Mouse (Mus musculus) granulocyte monocyte progenitor cell, adult 5-6 weeks (primary cell): ENCODE data around the gene Gpr135. TPM values are rescaled to one million over a fixed set of nuclear protein-coding genes. Genes with fewer than 3 reads are reported as not detected.
A peak's percentile ranks its signal among the peaks of the same experiment; 100 is the strongest.
"Not testable (repeated sequence)": the region's sequence is repeated elsewhere in the genome, so short reads cannot be mapped to it uniquely, and the experiment has no call there.

Source experiments
- ATAC-seq: replicated peaks from 2 replicates; pipeline ENCODE4 v1.8.0; 2016; ENCODE audit warnings: mild to moderate bottlenecking, moderate TSS enrichment, inconsistent platforms; ENCODE audit not compliant: poor library complexity, severe bottlenecking
- total RNA-seq, 2 experiments: library from RNA; stranded (forward) in 1 of 2; stranded (reverse) in 1 of 2; fragments of 200-712, 200-1000 nt in 1 of 2; fragments of >200 nt in 1 of 2; fragmentation: Nextera tagmentation in 1 of 2; gene quantifications; 2 replicates each; pipeline ENCODE4 v1.2.3; 2014 to 2017

Gene Gpr135
- total RNA-seq, 2 experiments from 2014 or later: 0.21 TPM; not detected in 1

- ATAC-seq: no peak
These were observed 17.1 kb downstream of the Gpr135 start for GRCm38 (mm10) chr12:72053851-72054250.

- peak; percentile 42; the same call in 1 of the 2 replicates for ATAC-seq
These were observed 17.6 kb downstream of the Gpr135 start for GRCm38 (mm10) chr12:72053303-72053702.

DNA sequence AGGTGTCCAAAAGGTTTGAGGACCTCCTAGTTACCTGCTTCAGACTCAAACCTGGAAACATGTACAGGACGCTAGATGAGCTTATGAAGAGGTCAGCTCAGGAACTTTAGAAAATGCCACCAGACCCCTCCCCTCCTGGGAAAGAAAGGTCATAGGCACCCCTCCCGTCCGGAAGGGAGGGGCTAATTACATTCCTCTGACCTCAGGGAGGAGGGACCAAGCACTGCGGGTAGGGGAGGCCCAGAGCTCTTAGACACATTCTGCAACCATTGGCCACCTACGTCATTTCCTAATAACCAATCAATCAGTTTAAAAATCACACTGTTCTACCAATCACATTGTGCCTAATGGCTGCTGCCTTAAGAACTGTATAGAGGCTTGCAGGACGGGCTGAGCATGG lies 18.4 kb downstream of the Gpr135 start:
- no peak for ATAC-seq

GRCm38 (mm10) chr12:72050821-72051220 lies 20.1 kb downstream of the Gpr135 start:
- no peak for ATAC-seq

- ATAC-seq: not testable (repeated sequence)
These were observed 20.8 kb downstream of the Gpr135 start for GRCm38 (mm10) chr12:72050156-72050555.

DNA sequence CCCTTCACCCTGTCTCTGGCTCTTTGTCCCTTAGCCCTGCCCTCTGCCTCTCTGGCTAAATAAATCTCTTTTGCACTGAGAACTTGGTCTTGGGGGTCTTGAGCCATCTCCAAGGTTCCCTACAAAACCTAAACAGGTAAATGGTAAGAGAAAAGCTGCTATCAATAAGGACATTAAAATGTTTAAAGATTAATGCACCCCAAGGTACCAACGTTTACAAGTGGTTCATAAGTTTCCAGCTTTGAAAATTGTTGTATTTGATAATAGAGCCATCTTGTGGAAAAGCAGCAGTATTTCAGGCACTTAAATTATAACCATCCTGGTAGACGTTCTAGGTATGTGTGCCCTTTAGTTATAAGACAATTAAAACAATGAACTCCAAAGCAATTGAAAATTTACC lies 23.4 kb downstream of the Gpr135 start:
- peak; percentile 46; the same call in 1 of the 2 replicates for ATAC-seq

DNA sequence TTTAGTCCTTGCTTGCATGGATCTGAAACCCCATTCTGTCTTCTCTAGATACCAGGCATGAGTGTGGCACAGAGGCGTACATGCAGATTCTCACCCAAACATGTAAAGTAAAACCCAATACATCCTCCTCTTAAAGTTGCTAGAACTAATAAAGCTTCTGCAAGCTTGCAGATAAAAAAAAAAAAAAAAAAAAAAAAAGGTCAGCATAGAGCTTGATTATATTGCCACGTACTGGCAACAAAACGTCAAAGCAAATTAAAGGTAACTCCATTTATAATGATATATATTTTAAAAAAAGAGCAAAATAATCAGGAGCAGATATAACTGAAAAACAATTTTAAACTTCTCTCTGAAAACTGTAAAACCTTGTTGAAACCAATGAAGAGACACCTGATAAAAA lies 29.7 kb downstream of the Gpr135 start:
- no peak for ATAC-seq

DNA sequence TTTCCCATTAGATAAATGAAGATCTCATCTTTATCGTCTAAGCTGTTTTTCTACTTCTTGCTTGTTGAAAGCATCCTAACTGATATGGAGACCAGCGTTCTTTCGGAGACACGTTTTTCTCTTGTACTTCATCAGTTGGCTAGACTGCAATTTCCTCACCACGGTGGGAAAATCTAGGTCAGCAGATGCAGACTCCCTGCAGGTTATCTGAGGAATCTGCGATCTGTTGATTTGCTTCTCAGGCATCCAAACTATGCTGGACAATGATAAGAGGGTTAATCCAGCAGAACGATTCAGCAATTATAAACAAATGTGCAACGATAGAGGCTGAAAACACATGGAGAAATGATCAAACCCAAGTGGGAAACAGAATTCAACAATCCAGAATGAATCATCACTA lies 31.4 kb downstream of the Gpr135 start:
- no peak for ATAC-seq

GRCm38 (mm10) chr12:72038866-72039265 lies 32.1 kb downstream of the Gpr135 start:
- ATAC-seq: no peak

GRCm38 (mm10) chr12:72037049-72037448 lies 33.9 kb downstream of the Gpr135 start:
- no peak for ATAC-seq

DNA sequence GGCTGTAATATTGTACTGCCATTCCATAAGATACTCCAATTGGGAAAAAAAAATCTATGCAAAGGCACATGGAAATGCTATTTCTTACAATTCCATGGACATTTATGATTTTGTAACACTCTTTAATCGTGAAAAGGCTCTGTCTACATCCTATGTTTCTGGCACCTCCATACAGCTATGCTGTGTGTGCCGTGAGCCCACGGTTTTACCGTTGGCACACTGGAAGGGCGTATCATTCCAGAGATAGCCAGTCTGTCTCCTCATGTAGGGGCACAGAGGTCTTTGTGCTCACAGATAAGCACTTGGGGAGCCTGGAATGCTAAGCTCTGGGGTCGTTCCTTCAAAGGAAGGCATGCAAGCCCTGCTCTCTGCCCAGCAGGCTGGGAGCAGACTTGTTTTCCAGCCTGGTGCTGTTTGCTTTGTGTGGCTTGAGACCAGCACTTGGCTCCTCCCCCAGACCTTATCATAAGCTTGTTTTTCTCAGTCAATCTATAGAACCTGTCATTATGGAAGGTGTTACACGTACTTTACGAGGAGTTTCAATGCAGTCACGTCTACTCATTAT lies 34.7 kb downstream of the Gpr135 start:
- ATAC-seq: no peak

DNA sequence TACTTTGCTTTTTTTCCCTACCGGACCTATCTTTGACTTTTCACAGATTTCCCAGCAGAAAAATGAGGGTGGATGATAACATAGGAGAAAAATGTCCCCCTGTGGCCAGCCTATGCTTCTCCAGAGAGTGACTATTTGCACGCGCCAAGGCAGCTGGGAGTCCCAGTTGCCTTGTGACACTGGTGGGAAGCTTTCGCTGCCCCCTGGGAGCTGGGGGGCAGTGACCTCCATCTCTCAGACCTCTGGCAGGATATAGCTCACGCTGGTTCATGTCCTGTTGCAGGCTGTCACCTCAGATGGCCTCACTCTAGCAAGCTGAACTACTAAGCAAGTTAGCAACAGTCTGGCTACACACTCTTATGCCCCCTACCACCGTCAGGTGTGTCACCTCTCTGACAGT lies 39.1 kb downstream of the Gpr135 start:
- no peak for ATAC-seq

DNA sequence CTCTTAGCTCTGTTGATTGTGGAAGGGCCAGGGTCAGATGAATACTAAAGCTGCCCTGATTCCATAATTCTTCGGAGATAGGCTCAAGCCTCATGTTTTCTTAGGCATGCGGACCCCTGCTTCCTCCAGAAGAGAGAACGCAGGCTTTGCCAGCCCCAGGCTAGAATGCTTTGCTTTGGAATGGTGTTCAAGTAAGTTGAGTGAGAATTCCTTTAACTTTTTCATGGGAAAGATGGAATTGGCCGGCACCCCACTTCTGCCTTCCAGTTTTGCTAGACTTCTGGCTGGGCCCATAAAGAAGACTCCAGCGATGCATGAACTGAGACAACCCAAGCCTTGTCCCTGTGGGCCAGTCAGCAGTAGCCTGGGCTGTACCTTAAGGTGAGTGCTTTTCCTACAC lies 39.8 kb downstream of the Gpr135 start:
- no peak for ATAC-seq

DNA sequence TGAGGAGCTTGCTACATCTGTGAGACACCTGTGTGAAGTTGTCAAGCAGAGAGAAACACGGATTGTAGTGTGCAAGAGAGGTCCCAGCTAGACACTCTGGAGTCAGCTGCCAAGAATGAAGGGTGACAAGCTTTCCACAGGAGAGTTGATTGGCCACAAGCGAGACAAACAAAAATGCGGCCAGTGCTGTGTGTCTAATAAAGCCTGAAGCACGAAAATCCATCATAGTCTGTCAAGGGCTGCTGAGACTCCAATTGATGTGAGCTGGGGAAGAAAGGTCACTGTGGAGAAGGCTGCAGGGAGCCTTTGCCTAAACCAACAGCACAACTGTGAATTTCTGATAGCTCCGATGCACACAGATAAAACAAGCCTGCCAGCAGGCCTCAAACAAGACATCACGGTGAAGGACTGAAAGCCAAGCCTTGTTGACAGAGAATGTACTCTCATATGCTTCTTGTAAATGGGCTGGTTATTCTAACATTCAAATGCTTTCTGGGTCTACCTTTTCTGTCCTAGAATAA lies 45.6 kb downstream of the Gpr135 start:
- ATAC-seq: no peak

GRCm38 (mm10) chr12:72023572-72023971 lies 47.4 kb downstream of the Gpr135 start:
- no peak for ATAC-seq

GRCm38 (mm10) chr12:72022790-72023189 lies 48.1 kb downstream of the Gpr135 start:
- no peak for ATAC-seq

DNA sequence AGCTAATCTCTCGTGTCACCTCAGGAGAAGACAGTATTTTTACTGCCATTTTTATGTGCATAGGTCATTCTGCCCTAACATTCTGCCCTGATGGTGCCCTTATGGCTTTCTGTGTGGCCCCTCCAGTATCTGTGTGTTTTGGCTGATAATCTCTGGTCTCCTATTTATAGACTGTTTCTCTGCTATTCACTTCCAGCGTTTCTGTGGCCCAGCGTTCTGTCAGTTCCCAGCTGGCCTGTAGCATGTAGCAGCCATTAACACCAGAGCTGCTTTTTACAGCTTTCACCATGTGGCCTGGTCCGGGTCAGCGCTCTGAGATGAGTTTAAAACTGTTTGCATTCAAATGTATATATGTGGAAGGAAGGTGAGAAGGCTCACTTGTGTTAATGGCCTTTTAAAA lies 49.4 kb downstream of the Gpr135 start:
- ATAC-seq: no peak

DNA sequence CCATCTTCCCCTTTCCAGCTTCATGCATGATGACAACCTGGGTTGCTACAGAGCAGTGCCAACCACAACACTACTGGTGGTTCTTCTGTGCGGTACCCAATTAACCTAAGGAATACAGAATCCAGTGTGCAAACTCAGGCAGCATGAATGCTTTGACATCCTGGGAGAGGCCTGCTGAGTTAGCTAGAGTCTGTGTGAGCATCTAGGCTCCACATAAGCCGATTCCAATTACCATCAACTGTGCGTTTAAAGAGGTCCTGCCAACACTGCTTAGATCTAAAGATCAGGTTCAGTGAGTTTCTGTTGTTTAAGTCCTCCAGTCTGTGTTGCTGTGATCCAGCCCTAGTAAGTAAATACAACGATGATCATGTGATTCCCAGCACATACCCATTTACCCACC lies 50.6 kb downstream of the Gpr135 start:
- no peak for ATAC-seq

Other genes with a start within 250 kb of the Gpr135 start
- gene Daam1, start 240.0 kb downstream of the Gpr135 start, total RNA-seq (2014; fragmentation: Nextera tagmentation): 8.8 and 9.4 TPM in 2 replicates
- gene Daam1, start 240.0 kb downstream of the Gpr135 start, total RNA-seq (2017): 17.8 and 18.4 TPM in 2 replicates
- gene L3hypdh, start 14.3 kb upstream of the Gpr135 start, total RNA-seq (2014; fragmentation: Nextera tagmentation): 0.90 and 1.8 TPM in 2 replicates
- 0.67 and 0.73 TPM in 2 replicates for gene L3hypdh, start 14.3 kb upstream of the Gpr135 start, total RNA-seq (2017)
- 20.8 and 30.2 TPM in 2 replicates for gene Jkamp, start 14.5 kb upstream of the Gpr135 start, total RNA-seq (2014; fragmentation: Nextera tagmentation)
- gene Jkamp, start 14.5 kb upstream of the Gpr135 start, total RNA-seq (2017): 23.1 TPM in 2 replicates
- gene Ccdc175, start 113.9 kb upstream of the Gpr135 start, total RNA-seq (2014; fragmentation: Nextera tagmentation): not detected in 2 replicates
- not detected in 2 replicates for gene Ccdc175, start 113.9 kb upstream of the Gpr135 start, total RNA-seq (2017)